Mouse (Mus musculus) neural tube, postnatal 0 days (tissue): ENCODE measurements around the gene Nfkbil1. TPM values are rescaled to one million over a fixed set of nuclear protein-coding genes. Genes with fewer than 3 reads are reported as not detected.

ENCODE experiments used
- microRNA-seq: library from miRNA; unstranded; fragments of <30 nt; microRNA quantifications from one replicate; pipeline ENCODE4, GENCODE M21; 2016
- polyA plus RNA-seq: library from polyadenylated mRNA; unstranded; fragments of >200 nt; fragmentation: Nextera tagmentation; extraction: Ambion mirVana; gene quantifications from 2 replicates; pipeline ENCODE4 v1.2.1, GENCODE M21; 2015

Nfkbil1 gene
- polyA plus RNA-seq = 12.5 and 13.2 TPM in 2 replicates

DNA sequence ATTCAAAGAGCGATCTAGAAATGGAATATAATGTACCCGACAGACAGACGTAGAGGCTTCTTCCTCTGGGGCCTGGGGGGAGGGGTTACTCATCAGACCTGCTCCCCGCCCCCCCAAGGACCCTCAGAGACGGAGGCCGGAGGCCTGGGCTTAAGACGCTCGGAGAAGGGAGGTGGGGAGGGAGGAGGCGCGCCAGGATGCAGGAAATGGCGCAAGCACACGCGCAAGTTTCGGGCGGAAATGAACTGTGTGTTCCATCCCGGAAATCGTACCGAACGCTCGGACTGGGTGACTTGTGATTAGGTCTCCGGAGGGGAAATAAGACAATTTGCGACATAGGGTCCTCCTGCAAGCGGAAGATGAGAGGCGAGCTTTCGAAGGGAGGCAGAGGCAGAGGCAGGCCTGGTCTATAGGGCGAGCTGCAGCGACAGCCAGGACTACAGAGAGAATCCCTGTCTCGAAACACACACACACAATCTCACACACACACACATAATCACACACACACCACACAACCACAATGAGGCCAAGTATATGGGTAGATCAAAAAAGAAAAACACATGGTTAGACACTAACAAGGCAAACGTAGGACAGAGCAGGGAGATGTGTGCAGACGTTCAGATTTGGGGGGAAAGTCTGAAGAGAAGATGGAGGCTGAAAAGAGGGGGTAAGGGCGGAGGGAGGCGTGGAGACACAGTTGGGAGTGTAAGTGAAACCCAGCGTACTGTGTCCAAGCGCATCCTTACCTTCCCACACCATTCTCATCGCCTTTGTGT lies at the start of gene Nfkbil1:
TSS of gene Nfkbil1 (minus strand) at position 179 of the 776 bp plus-strand sequence.

DNA sequence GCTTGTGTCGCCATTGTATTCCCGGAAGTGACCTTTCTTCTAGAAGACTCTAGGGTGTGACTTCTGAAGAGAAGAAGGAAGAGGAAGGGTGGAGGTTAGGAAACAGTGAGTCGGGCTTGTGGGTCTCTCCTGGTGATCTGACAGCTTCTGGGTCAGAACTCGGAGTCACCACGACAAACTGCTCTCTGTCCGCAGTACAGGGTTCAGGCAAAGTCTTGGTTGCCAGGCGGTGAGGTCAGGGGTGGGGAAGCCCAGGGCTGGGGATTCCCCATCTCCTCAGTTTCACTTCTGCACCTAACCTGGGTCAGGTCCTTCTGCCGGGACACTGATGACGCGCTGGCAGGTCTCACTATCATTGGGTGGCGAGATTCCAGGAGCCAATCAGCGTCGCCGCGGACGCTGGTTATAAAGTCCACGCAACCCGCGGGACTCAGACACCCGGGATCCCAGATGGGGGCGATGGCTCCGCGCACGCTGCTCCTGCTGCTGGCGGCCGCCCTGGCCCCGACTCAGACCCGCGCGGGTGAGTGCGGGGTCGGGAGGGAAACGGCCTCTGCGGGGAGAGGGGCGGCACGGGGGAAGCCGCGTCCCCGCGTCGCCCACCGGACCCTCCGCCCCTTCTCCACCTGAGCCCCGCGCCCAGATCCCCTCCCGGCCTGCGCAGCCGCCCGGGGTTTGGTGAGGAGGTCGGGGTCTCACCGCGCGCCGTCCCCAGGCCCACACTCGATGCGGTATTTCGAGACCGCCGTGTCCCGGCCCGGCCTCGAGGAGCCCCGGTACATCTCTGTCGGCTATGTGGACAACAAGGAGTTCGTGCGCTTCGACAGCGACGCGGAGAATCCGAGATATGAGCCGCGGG lies 27.3 kb upstream of the Nfkbil1 start, which contains the start of gene H2-D1:
TSS of gene H2-D1 (plus strand) at position 67 of the 859 bp plus-strand sequence.

DNA sequence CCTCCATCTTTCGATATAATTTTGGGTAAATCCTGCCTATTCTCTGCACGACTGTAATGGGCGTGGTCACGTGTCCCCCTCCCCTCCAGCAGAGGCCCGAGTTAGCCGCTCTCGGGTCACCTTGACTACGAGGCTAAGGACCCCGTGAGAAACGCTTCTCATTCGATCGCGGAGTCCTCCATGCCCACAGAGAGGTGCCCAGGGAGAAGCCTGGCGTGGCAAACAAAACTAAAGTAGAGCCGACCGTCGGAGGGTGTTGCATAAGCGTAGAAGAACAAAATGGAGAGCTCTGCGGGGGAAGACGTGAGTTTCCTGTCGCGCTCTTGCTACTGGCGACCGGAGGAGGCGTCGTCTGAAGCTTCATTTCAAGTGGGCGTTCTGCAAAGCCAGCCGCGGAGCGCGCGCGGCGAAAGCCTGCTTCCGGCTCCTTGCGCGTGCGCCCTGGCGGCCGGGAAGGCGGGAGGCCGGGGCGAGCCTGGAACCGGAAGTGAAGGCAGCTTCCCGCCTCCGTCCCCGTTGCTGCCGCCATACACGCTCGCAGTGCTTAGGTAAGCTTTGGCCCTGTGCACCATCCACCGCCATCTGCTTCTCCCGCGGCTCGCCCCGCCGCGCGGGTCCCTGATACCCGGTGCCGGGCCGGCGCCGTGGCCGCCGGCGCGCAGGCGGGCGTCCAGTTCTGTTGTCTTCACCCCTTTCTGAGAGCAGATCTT lies 5.9 kb upstream of the Nfkbil1 start, which contains the start of gene Ddx39b:
TSS of gene Ddx39b (plus strand) at position 442 of the 710 bp plus-strand sequence.

DNA sequence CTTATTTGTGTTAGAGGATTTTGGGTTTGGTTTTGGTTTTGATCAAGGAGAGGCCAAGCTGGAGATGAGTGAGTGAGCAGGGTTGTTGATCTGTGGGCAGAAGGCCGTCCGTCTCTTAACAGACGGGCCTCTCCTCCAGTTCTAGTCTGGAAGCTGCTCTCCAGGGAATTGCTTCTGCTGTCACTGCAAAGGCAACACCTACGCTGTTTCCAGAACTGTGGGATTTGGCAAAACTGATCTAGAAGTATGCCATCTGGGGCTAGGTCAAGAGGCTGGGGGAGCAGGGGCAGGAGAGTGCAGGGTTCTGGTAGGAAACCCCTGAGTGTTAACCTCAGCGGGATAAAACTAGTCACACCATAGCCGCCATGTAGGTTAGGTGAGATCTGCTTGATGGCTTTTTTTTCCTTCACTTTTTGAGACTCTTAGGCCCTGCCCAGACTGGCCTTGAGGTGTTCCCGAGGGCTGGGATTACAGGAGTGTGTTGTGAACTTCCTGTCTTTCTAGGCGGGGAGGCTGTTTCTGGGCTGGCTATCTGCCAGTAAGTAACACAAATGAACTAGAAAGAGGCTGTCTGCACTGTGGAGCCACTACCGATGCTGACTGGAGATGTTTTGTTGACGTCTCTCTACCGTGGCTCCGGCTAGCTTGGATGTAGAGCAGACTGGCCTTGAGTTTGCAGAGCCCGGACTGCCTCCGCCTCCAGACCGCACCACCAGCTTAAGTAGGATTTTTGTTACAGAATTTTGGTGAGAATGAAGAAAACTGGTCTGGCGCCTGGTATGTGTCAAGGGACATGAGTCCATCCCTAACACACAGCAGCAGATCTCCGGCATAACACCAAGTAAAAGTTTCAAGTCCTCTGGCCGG lies 2.2 kb downstream of the Nfkbil1 start, which contains the start of gene Atp6v1g2:
TSS of gene Atp6v1g2 (plus strand) at position 547 of the 867 bp plus-strand sequence.

GRCm38 (mm10) chr17:35220156-35220952 lies 15.2 kb downstream of the Nfkbil1 start, which contains the start of gene Gm16181:
TSS of gene Gm16181 (plus strand) at chr17:35220834.

GRCm38 (mm10) chr17:35204494-35205379 lies 30.9 kb downstream of the Nfkbil1 start, which contains the start of gene Lta:
TSS of gene Lta (minus strand) at chr17:35205351.

GRCm38 (mm10) chr17:35201787-35202186 lies 33.8 kb downstream of the Nfkbil1 start, which contains the start of gene Tnf:
TSS of gene Tnf (minus strand) at chr17:35202007.

GRCm38 (mm10) chr17:35193881-35194843 lies 41.4 kb downstream of the Nfkbil1 start, which contains the start of gene Ltb:
TSS of gene Ltb (plus strand) at chr17:35194439.

DNA sequence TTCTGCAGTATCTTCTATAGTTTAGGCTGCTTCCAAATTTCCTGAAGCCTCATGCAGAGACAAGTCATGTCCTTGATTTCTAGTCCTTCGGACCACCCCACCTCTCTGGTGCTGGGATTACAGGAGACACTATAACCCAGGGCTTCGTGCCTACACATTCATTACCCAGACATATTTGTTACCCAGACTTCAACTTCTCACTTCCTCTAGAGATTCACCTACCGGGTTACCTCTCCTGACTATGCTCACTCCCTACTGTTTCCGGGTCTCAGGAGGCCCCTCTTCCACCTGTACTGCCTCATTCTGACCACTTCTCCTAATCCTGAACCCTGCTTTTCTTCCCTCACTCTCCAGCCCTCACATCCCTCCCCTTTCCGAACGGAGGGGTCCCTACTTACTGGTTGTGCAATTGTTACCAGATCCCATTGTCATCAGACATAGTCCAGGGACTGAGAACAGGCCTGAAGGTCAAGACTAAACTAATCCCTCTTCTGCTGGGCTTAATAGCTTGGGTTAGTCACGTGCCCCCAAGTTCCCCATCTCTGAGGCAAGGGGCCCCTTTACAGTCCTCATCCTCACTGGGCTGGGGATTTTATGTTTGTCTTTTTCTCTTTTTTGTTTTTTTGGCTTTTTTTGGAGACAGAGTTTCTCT lies 47.5 kb downstream of the Nfkbil1 start, which contains the start of gene Lst1:
TSS of gene Lst1 (minus strand) at position 481 of the 652 bp plus-strand sequence.

DNA sequence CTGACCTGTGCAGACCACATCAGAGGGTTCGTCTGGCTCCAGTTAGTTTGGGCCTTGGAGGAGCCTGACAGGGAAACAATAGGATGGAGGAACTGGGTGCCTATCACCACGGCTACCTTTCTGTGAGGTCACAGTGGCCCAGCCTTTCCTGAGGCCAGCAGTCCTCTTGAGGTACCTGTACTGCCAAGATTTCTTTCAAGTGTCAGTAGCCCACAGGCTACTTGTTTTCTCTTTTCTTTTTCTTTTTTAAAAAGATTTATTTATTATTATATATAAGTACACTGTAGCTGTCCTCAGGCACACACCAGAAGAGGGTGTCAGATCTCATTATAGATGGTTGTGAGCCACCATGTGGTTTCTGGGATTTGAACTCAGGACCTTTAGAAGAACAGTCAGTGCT lies 59.6 kb downstream of the Nfkbil1 start, which contains the start of gene Aif1:
TSS of gene Aif1 (minus strand) at position 101 of the 400 bp plus-strand sequence.

Small RNA genes lying within 50 kb of the gene (microRNA-seq; reads per million reads assigned to microRNA genes)
- gene Mir6973a (not detected), gene Mir6974 (not detected), gene Mir6975 (1.2 reads per million), gene Mir8094 (not detected)

Other genes with a start within 250 kb of the Nfkbil1 start
- gene Vars, start 234.8 kb downstream of the Nfkbil1 start, polyA plus RNA-seq = 38.5 and 45.0 TPM in 2 replicates
- 0.25 and 0.59 TPM in 2 replicates for gene Vwa7, start 219.2 kb downstream of the Nfkbil1 start, polyA plus RNA-seq
- 3.2 and 4.4 TPM in 2 replicates for gene Sapcd1, start 207.8 kb downstream of the Nfkbil1 start, polyA plus RNA-seq
- 1.6 and 2.0 TPM in 2 replicates for gene Msh5, start 189.0 kb downstream of the Nfkbil1 start, polyA plus RNA-seq
- gene Clic1, start 185.8 kb downstream of the Nfkbil1 start, polyA plus RNA-seq = 72.4 and 75.0 TPM in 2 replicates
- 173 and 187 TPM in 2 replicates for gene Ddah2, start 176.8 kb downstream of the Nfkbil1 start, polyA plus RNA-seq
- not detected in 2 replicates for gene Ly6g6c, start 170.4 kb downstream of the Nfkbil1 start, polyA plus RNA-seq
- gene Mpig6b, start 169.6 kb downstream of the Nfkbil1 start, polyA plus RNA-seq = 0.19 and 0.22 TPM in 2 replicates
- gene Ly6g6e, start 158.9 kb downstream of the Nfkbil1 start, polyA plus RNA-seq = 0.52 and 1.2 TPM in 2 replicates
- gene Ly6g6d, start 157.7 kb downstream of the Nfkbil1 start, polyA plus RNA-seq = 0.81 and 1.9 TPM in 2 replicates
- gene Ly6g6f, start 150.2 kb downstream of the Nfkbil1 start, polyA plus RNA-seq = 0.31 TPM in 1 of 2 replicates, not detected in the other
- 114 and 120 TPM in 2 replicates for gene Abhd16a, start 146.5 kb downstream of the Nfkbil1 start, polyA plus RNA-seq
- not detected in 2 replicates for gene Ly6g5c, start 127.5 kb downstream of the Nfkbil1 start, polyA plus RNA-seq
- 0.48 and 0.59 TPM in 2 replicates for gene Ly6g5b, start 120.4 kb downstream of the Nfkbil1 start, polyA plus RNA-seq
- gene Gpank1, start 114.3 kb downstream of the Nfkbil1 start, polyA plus RNA-seq = 15.3 and 17.2 TPM in 2 replicates
- gene Csnk2b, start 113.7 kb downstream of the Nfkbil1 start, polyA plus RNA-seq = 377 and 395 TPM in 2 replicates
- 9.6 and 11.8 TPM in 2 replicates for gene D17H6S53E, start 109.4 kb downstream of the Nfkbil1 start, polyA plus RNA-seq
- 0.21 TPM in 1 of 2 replicates, not detected in the other for gene Apom, start 103.7 kb downstream of the Nfkbil1 start, polyA plus RNA-seq
- gene Bag6, start 100.6 kb downstream of the Nfkbil1 start, polyA plus RNA-seq = 51.1 and 58.5 TPM in 2 replicates
- 109 and 138 TPM in 2 replicates for gene Prrc2a, start 70.9 kb downstream of the Nfkbil1 start, polyA plus RNA-seq
- gene Aif1, start 59.7 kb downstream of the Nfkbil1 start, polyA plus RNA-seq = 15.4 and 15.5 TPM in 2 replicates
- gene Lst1, start 47.4 kb downstream of the Nfkbil1 start, polyA plus RNA-seq = 10.1 and 10.9 TPM in 2 replicates
- gene Ltb, start 41.4 kb downstream of the Nfkbil1 start, polyA plus RNA-seq = 1.4 and 1.6 TPM in 2 replicates
- 0.12 TPM in 1 of 2 replicates, not detected in the other for gene Tnf, start 33.8 kb downstream of the Nfkbil1 start, polyA plus RNA-seq
- gene Lta, start 30.4 kb downstream of the Nfkbil1 start, polyA plus RNA-seq = 0.71 and 1.0 TPM in 2 replicates
- 0.46 and 0.48 TPM in 2 replicates for gene Gm16181, start 15.0 kb downstream of the Nfkbil1 start, polyA plus RNA-seq
- 210 and 227 TPM in 2 replicates for gene Atp6v1g2, start 2.1 kb downstream of the Nfkbil1 start, polyA plus RNA-seq
- gene Ddx39b, start 6.0 kb upstream of the Nfkbil1 start, polyA plus RNA-seq = 251 and 271 TPM in 2 replicates
- gene H2-D1, start 26.9 kb upstream of the Nfkbil1 start, polyA plus RNA-seq = 158 and 172 TPM in 2 replicates
- 0.65 and 1.1 TPM in 2 replicates for gene H2-Q1, start 84.6 kb upstream of the Nfkbil1 start, polyA plus RNA-seq
- gene H2-Q2, start 106.5 kb upstream of the Nfkbil1 start, polyA plus RNA-seq = 9.1 and 10.5 TPM in 2 replicates
- 0.97 and 1.9 TPM in 2 replicates for gene H2-Q4, start 143.8 kb upstream of the Nfkbil1 start, polyA plus RNA-seq
- gene H2-Q6, start 189.1 kb upstream of the Nfkbil1 start, polyA plus RNA-seq = 0.92 and 1.9 TPM in 2 replicates
- gene H2-Q7, start 203.4 kb upstream of the Nfkbil1 start, polyA plus RNA-seq = 4.0 and 6.8 TPM in 2 replicates
- gene H2-Q10, start 234.3 kb upstream of the Nfkbil1 start, polyA plus RNA-seq = 0.56 and 0.66 TPM in 2 replicates